Mouse (Mus musculus) limb, embryonic 14.5 days (tissue): ENCODE data around the gene Wwp2. TPM values are rescaled to one million over a fixed set of nuclear protein-coding genes. Genes with fewer than 3 reads are reported as not detected.
A peak's percentile ranks its signal among the peaks of the same experiment; 100 is the strongest.

Source experiments
- ATAC-seq: fragments of 200-750 bp; cut with Nextera tagmentation; 2 replicates; pipeline ENCODE4 v1.8.0; 2017; ENCODE audit warnings: low read depth, moderate number of reproducible peaks, moderate TSS enrichment; ENCODE audit not compliant: low FRiP score
- DNase-seq: peaks from one replicate; pipeline ENCODE4 v3.0.0-alpha.2; 2015; ENCODE audit warnings: low spot score
- H3K27ac ChIP-seq: fragments of 300-500 bp; sonication (generic); replicated peaks from 2 replicates; pipeline ENCODE4 v1.5.1; 2014; ENCODE audit warnings: low read depth, mild to moderate bottlenecking, low read length, moderate library complexity, mixed read lengths
- H3K27me3 ChIP-seq: fragments of 300-500 bp; sonication (generic); 2 replicates; pipeline ENCODE4 v1.6.1; 2014; ENCODE audit warnings: low read length, mixed read lengths; ENCODE audit not compliant: control insufficient read depth, insufficient read depth
- H3K36me3 ChIP-seq: fragments of 300-500 bp; sonication (generic); 2 replicates; pipeline ENCODE4 v1.6.1; 2014; ENCODE audit warnings: mild to moderate bottlenecking, low read length, moderate library complexity, mixed read lengths; ENCODE audit not compliant: control insufficient read depth, insufficient read depth
- H3K4me1 ChIP-seq: fragments of 300-500 bp; sonication (generic); 2 replicates; pipeline ENCODE4 v1.6.1; 2014; ENCODE audit warnings: antibody characterized with exemption, low read length, mixed read lengths; ENCODE audit not compliant: control insufficient read depth, insufficient read depth
- H3K4me2 ChIP-seq: fragments of 300-500 bp; sonication (generic); replicated peaks from 2 replicates; pipeline ENCODE4 v1.6.1; 2014; ENCODE audit warnings: low read depth, mild to moderate bottlenecking, low read length, moderate library complexity; ENCODE audit not compliant: severe bottlenecking
- H3K4me3 ChIP-seq: fragments of 300-500 bp; sonication (generic); replicated peaks from 2 replicates; pipeline ENCODE4 v1.5.1; 2014; ENCODE audit warnings: low read length
- H3K9ac ChIP-seq: fragments of 300-500 bp; sonication (generic); 2 replicates; pipeline ENCODE4 v1.6.1; 2014; ENCODE audit warnings: mild to moderate bottlenecking, low read depth, low read length, moderate library complexity; ENCODE audit not compliant: severe bottlenecking
- H3K9me3 ChIP-seq: fragments of 300-500 bp; sonication (generic); 2 replicates; pipeline ENCODE4 v1.6.1; 2016; ENCODE audit warnings: low read length; ENCODE audit not compliant: control insufficient read depth
- POLR2A ChIP-seq: fragments of 200-500 bp; IDR thresholded peaks from 2 replicates; pipeline ENCODE4 v1.8.0; 2012; ENCODE audit warnings: inconsistent platforms, mild to moderate bottlenecking, moderate library complexity, borderline replicate concordance; ENCODE audit not compliant: insufficient read depth, insufficient read length; ENCODE audit errors: extremely low read depth
- WGBS: fragments of 180-500 bp; shearing (Covaris S2); extraction: QIAGEN DNeasy Blood & Tissue Kit; methylation state at CpG from one replicate; pipeline ENCODE4 v1.1.7; 2014; 5-methylcytosine and 5-hydroxymethylcytosine counted together
- polyA plus RNA-seq, 2 experiments: library from polyadenylated mRNA; depleted of rRNA in 1 of 2; stranded (reverse) in 1 of 2; unstranded in 1 of 2; fragments of >200 nt; fragmentation: Nextera tagmentation in 1 of 2; extraction: Ambion mirVana in 1 of 2; gene quantifications; 2 replicates each; pipeline versions ENCODE4 v1.2.1 to v1.2.3; 2012 to 2014

The Wwp2 gene
- polyA plus RNA-seq, 2 experiments = 153 to 315 TPM

- H3K27me3 ChIP-seq = no peaks in the 10 kb centered on the region
- 89% methylated on average over 8 of the region's 8 CpGs for WGBS
- H3K27ac ChIP-seq = no peak overlapping the region
- no peak for ATAC-seq
- no peak for DNase-seq
- no peaks in the 10 kb centered on the region for H3K9me3 ChIP-seq
- peaks cover 37% of the 10 kb centered on the region for H3K4me1 ChIP-seq
- H3K9ac ChIP-seq = no peak overlapping the region
- H3K4me2 ChIP-seq = no peak overlapping the region
- TF ChIP-seq POLR2A = no peak
- H3K4me3 ChIP-seq = no peak overlapping the region
- no peaks in the 10 kb centered on the region; the same call in 1 of the 2 replicates for H3K36me3 ChIP-seq
Measured at GRCm38 (mm10) chr8:107502407-107502806, 66.2 kb downstream of the Wwp2 start.

- Histone ChIP-seq H3K36me3 (no peaks in the 10 kb centered on the region; the same call in 1 of the 2 replicates), H3K9ac (no peak overlapping the region), H3K4me3 (no peak overlapping the region), H3K9me3 (no peaks in the 10 kb centered on the region), H3K4me2 (no peak overlapping the region), H3K4me1 (peaks cover 32% of the 10 kb centered on the region), H3K27ac (0 out of 2 replicates have a peak overlapping the region, but pooled peaks have one; percentile 0), H3K27me3 (no peaks in the 10 kb centered on the region)
- DNase-seq = no peak
- 81% methylated on average over 3 of the region's 3 CpGs for WGBS
- no peak for TF ChIP-seq POLR2A
- no peak for ATAC-seq
Measured at GRCm38 (mm10) chr8:107502922-107503321, 66.8 kb downstream of the Wwp2 start.

GRCm38 (mm10) chr8:107503354-107503753 is 67.2 kb downstream of the Wwp2 start:
- H3K27ac ChIP-seq = peak overlapping the region; percentile 65; the same call in 1 of the 2 replicates
- no peaks in the 10 kb centered on the region; the same call in 1 of the 2 replicates for H3K36me3 ChIP-seq
- WGBS = 10% methylated on average over 4 of the region's 6 CpGs
- H3K9me3 ChIP-seq = no peaks in the 10 kb centered on the region
- ATAC-seq (peak; percentile 59), DNase-seq (no peak)
- H3K9ac ChIP-seq = no peak overlapping the region
- no peak overlapping the region for H3K4me3 ChIP-seq
- no peak overlapping the region for H3K4me2 ChIP-seq
- peaks cover 28% of the 10 kb centered on the region for H3K4me1 ChIP-seq
- no peaks in the 10 kb centered on the region for H3K27me3 ChIP-seq
- no peak for TF ChIP-seq POLR2A

- Histone ChIP-seq H3K27ac (peak overlapping the region; percentile 65), H3K9me3 (no peaks in the 10 kb centered on the region), H3K36me3 (no peaks in the 10 kb centered on the region; the same call in 1 of the 2 replicates), H3K27me3 (no peaks in the 10 kb centered on the region), H3K9ac (no peak overlapping the region), H3K4me3 (no peak overlapping the region), H3K4me2 (no peak overlapping the region), H3K4me1 (peaks cover 26% of the 10 kb centered on the region)
- ATAC-seq (no peak), DNase-seq (no peak)
- WGBS = 74% methylated on average over 13 of the region's 13 CpGs
- no peak for TF ChIP-seq POLR2A
Measured at GRCm38 (mm10) chr8:107504239-107504985, 68.2 kb downstream of the Wwp2 start.

- DNase-seq = no peak
- Histone ChIP-seq H3K27me3 (no peaks in the 10 kb centered on the region), H3K4me3 (no peak overlapping the region), H3K4me2 (no peak overlapping the region), H3K9ac (no peak overlapping the region), H3K9me3 (no peaks in the 10 kb centered on the region), H3K36me3 (no peaks in the 10 kb centered on the region; the same call in 1 of the 2 replicates), H3K4me1 (peaks cover 25% of the 10 kb centered on the region), H3K27ac (no peak overlapping the region)
- 72% methylated on average over 4 of the region's 4 CpGs for WGBS
- TF ChIP-seq POLR2A = no peak
- no peak for ATAC-seq
Measured at GRCm38 (mm10) chr8:107505271-107505670, 69.1 kb downstream of the Wwp2 start.
